Mouse (Mus musculus) intestine, embryonic 14.5 days (tissue): Measurements from ENCODE around the gene Apaf1. TPM values are rescaled to one million over a fixed set of nuclear protein-coding genes. Genes with fewer than 3 reads are reported as not detected.
A peak's percentile ranks its signal among the peaks of the same experiment; 100 is the strongest.

ENCODE experiments used
- ATAC-seq: fragments of 200-750 bp; cut with Nextera tagmentation; replicated peaks from 2 replicates; pipeline ENCODE4 v1.8.0; 2017; ENCODE audit warnings: low read depth, moderate number of reproducible peaks, moderate TSS enrichment, moderate library complexity; ENCODE audit not compliant: low FRiP score, low TSS enrichment
- DNase-seq: peaks from one replicate; pipeline ENCODE4 v3.0.0-alpha.2; 2018; ENCODE audit warnings: low spot score
- H3K27ac ChIP-seq: fragments of 300-500 bp; sonication (generic); 2 replicates; pipeline ENCODE4 v1.5.1; 2014; ENCODE audit warnings: low read depth, mild to moderate bottlenecking, control low read depth
- H3K27me3 ChIP-seq: fragments of 300-500 bp; sonication (generic); replicated peaks from 2 replicates; pipeline ENCODE4 v1.6.1; 2014; ENCODE audit warnings: low read length, control low read depth; ENCODE audit not compliant: control insufficient read depth, insufficient read depth
- H3K36me3 ChIP-seq: fragments of 300-500 bp; sonication (generic); 2 replicates; pipeline ENCODE4 v1.6.1; 2014; ENCODE audit warnings: low read length, control low read depth; ENCODE audit not compliant: control insufficient read depth, insufficient read depth
- H3K4me1 ChIP-seq: fragments of 300-500 bp; sonication (generic); replicated peaks from 2 replicates; pipeline ENCODE4 v1.6.1; 2014; ENCODE audit warnings: low read length, control low read depth, mixed read lengths; ENCODE audit not compliant: control insufficient read depth, insufficient read depth
- H3K4me2 ChIP-seq: fragments of 300-500 bp; sonication (generic); 2 replicates; pipeline ENCODE4 v1.6.1; 2014; ENCODE audit warnings: low read length
- H3K4me3 ChIP-seq: fragments of 300-500 bp; sonication (generic); 2 replicates; pipeline ENCODE4 v1.5.1; 2014; ENCODE audit warnings: low read depth, low read length, control low read depth, mixed read lengths
- H3K9ac ChIP-seq: fragments of 300-500 bp; sonication (generic); 2 replicates; pipeline ENCODE4 v1.6.1; 2014; ENCODE audit warnings: mild to moderate bottlenecking, low read length
- H3K9me3 ChIP-seq: fragments of 300-500 bp; sonication (generic); 2 replicates; pipeline ENCODE4 v1.6.1; 2016; ENCODE audit warnings: low read length, control low read depth; ENCODE audit not compliant: control insufficient read depth
- WGBS: fragments of 180-500 bp; shearing (Covaris S2); extraction: QIAGEN DNeasy Blood & Tissue Kit; methylation state at CpG from one replicate; pipeline ENCODE4 v1.1.7; 2014; 5-methylcytosine and 5-hydroxymethylcytosine counted together
- polyA plus RNA-seq: library from polyadenylated mRNA; unstranded; fragments of >200 nt; fragmentation: Nextera tagmentation; extraction: Ambion mirVana; gene quantifications from 2 replicates; pipeline ENCODE4 v1.2.1, GENCODE M21; 2014

The Apaf1 gene
- polyA plus RNA-seq, 1 experiment from 2014 or later, result 25.9 TPM

GRCm38 (mm10) chr10:90983046-90983445, 99.5 kb downstream of the Apaf1 start:
- Histone ChIP-seq H3K4me2 (no peak overlapping the region), H3K27me3 (no peaks in the 10 kb centered on the region), H3K4me3 (no peak overlapping the region), H3K36me3 (no peaks in the 10 kb centered on the region), H3K9me3 (no peaks in the 10 kb centered on the region), H3K9ac (no peak overlapping the region), H3K4me1 (no peaks in the 10 kb centered on the region), H3K27ac (no peak overlapping the region)
- 65% methylated on average over 8 of the region's 8 CpGs for WGBS
- ATAC-seq, result no peak
- DNase-seq, result no peak

- DNase-seq (no peak), ATAC-seq (no peak)
- Histone ChIP-seq H3K36me3 (no peaks in the 10 kb centered on the region), H3K4me1 (no peaks in the 10 kb centered on the region), H3K9me3 (no peaks in the 10 kb centered on the region), H3K27me3 (no peaks in the 10 kb centered on the region), H3K4me3 (no peak overlapping the region), H3K27ac (no peak overlapping the region), H3K4me2 (no peak overlapping the region), H3K9ac (no peak overlapping the region)
- WGBS, result 87% methylated on average over 4 of the region's 4 CpGs
These were observed 100.8 kb downstream of the Apaf1 start for GRCm38 (mm10) chr10:90981811-90982210.

DNA sequence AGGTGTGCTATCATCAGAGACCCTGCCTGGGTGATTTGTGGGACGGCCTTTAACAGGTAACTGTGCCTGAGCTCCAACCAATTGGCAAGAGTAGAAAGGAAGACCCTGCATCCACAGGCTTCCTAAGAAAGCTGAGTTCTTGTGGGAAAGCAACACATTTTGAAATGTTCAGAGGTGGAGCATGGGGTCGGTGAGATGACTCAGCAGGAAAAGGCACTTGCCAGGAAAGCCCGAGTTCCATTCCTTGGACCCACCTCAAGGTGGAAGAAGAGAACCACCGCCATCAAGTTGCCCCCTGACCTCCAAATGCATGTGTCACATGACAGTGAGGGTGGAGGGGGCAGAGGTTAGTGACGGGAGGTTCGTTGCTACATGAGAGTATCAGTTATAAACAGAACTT, 108.1 kb downstream of the Apaf1 start:
- H3K27ac ChIP-seq, result no peak overlapping the region
- no peak overlapping the region for H3K9ac ChIP-seq
- no peaks in the 10 kb centered on the region for H3K9me3 ChIP-seq
- DNase-seq, result no peak
- H3K4me2 ChIP-seq, result no peak overlapping the region
- ATAC-seq, result no peak
- H3K27me3 ChIP-seq, result peaks cover 12% of the 10 kb centered on the region
- no peak overlapping the region for H3K4me3 ChIP-seq
- 71% methylated on average over 6 of the region's 6 CpGs for WGBS
- no peaks in the 10 kb centered on the region for H3K36me3 ChIP-seq
- H3K4me1 ChIP-seq, result 0 out of 2 replicates have a peak, but pooled peaks cover 5% of the 10 kb centered on the region

GRCm38 (mm10) chr10:90974084-90974483, 108.5 kb downstream of the Apaf1 start:
- Histone ChIP-seq H3K4me2 (no peak overlapping the region), H3K27ac (no peak overlapping the region), H3K9me3 (no peaks in the 10 kb centered on the region), H3K4me1 (0 out of 2 replicates have a peak, but pooled peaks cover 5% of the 10 kb centered on the region), H3K9ac (no peak overlapping the region), H3K4me3 (no peak overlapping the region), H3K36me3 (no peaks in the 10 kb centered on the region), H3K27me3 (peaks cover 16% of the 10 kb centered on the region)
- 60% methylated on average over 2 of the region's 2 CpGs for WGBS
- no peak for ATAC-seq
- no peak for DNase-seq

DNA sequence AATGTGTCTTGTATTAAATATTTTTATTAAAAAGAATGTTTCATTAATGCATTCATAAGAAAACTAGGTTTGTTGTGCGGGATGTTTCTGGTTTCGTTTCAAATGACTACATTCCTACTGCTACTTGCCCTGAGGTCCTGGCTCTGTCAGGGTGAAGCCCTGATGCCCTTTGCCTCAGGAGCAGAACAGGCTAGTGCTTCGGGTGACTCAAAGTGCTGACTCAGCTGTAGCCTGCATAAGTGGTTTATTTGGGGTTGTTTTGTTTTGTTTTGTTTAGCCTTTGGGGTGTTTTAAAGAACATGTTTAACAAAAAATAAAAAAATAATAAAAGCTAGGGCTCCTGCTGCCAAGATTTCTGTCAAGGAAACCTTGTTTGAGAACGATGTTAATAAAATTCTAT, 112.0 kb downstream of the Apaf1 start:
- no peak for ATAC-seq
- no peak for DNase-seq
- H3K4me2 ChIP-seq, result no peak overlapping the region

GRCm38 (mm10) chr10:90969355-90970174, 113.0 kb downstream of the Apaf1 start:
- Histone ChIP-seq H3K4me1 (0 out of 2 replicates have a peak, but pooled peaks cover 5% of the 10 kb centered on the region), H3K4me3 (peak overlapping the region; percentile 43), H3K36me3 (no peaks in the 10 kb centered on the region), H3K27ac (no peak overlapping the region), H3K27me3 (peaks cover 37% of the 10 kb centered on the region), H3K4me2 (peak overlapping the region; percentile 88), H3K9me3 (no peaks in the 10 kb centered on the region), H3K9ac (peak overlapping the region; percentile 43)
- 2% methylated on average over 72 of the region's 72 CpGs for WGBS
- peak; percentile 53 for ATAC-seq
- DNase-seq, result peak; percentile 70

More for the DNA sequence above, 112.0 kb downstream of the Apaf1 start:
- H3K4me1 ChIP-seq, result 0 out of 2 replicates have a peak, but pooled peaks cover 5% of the 10 kb centered on the region
- no peaks in the 10 kb centered on the region for H3K9me3 ChIP-seq
- WGBS, result 41% methylated on average over 4 of the region's 4 CpGs
- H3K4me3 ChIP-seq, result no peak overlapping the region
- no peaks in the 10 kb centered on the region for H3K36me3 ChIP-seq
- H3K9ac ChIP-seq, result no peak overlapping the region
- no peak overlapping the region for H3K27ac ChIP-seq
- peaks cover 35% of the 10 kb centered on the region for H3K27me3 ChIP-seq

GRCm38 (mm10) chr10:90968247-90968646, 114.3 kb downstream of the Apaf1 start:
- no peak for DNase-seq
- H3K9me3 ChIP-seq, result no peaks in the 10 kb centered on the region
- no peaks in the 10 kb centered on the region for H3K36me3 ChIP-seq
- H3K27ac ChIP-seq, result no peak overlapping the region
- H3K27me3 ChIP-seq, result peaks cover 37% of the 10 kb centered on the region
- no peak for ATAC-seq
- no peak overlapping the region for H3K4me3 ChIP-seq
- WGBS, result 88% methylated on average over 10 of the region's 10 CpGs
- 0 out of 2 replicates have a peak, but pooled peaks cover 5% of the 10 kb centered on the region for H3K4me1 ChIP-seq
- no peak overlapping the region for H3K4me2 ChIP-seq
- H3K9ac ChIP-seq, result no peak overlapping the region

DNA sequence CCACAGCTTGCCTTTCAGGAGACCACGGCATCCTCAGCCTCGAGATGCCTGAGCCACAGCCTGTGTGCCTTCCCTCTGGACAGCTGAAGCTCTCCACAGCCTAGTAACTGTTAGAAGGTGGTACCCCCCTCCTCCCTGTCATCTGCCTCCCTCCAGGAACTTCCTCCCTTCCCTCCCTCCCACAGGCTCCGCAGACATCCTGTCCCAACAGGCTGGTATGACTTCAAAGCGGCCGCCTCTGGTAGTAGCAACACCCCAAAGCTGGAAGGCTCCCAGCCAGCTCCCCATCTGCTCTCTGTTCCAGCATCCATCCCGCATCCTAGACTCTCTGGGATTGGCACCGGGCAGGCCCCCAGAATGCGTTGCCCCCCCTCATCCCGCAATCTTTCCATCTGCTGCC, 115.7 kb downstream of the Apaf1 start:
- H3K4me1 ChIP-seq, result 0 out of 2 replicates have a peak, but pooled peaks cover 5% of the 10 kb centered on the region
- H3K36me3 ChIP-seq, result no peaks in the 10 kb centered on the region
- DNase-seq, result no peak
- no peaks in the 10 kb centered on the region for H3K9me3 ChIP-seq
- no peak overlapping the region for H3K4me2 ChIP-seq
- H3K27me3 ChIP-seq, result peaks cover 37% of the 10 kb centered on the region
- H3K4me3 ChIP-seq, result no peak overlapping the region
- H3K9ac ChIP-seq, result no peak overlapping the region
- H3K27ac ChIP-seq, result no peak overlapping the region
- ATAC-seq, result no peak
- WGBS, result 20% methylated on average over 9 of the region's 9 CpGs
